Mouse (Mus musculus) layer of hippocampus, adult 11-12 months (tissue): ENCODE results near the gene Slitrk2.

ENCODE experiments used
- DNase-seq: peaks from one replicate; pipeline ENCODE4 v3.0.0; 2022; ENCODE audit warnings: low spot score

The Slitrk2 gene

GRCm38 (mm10) chrX:66648911-66649620, at the start of gene Slitrk2:
Gene Slitrk2 (plus strand): TSS chrX:66649318.
- peak; percentile 14 for DNase-seq

- no peak for DNase-seq
These were observed 43.6 kb upstream of the Slitrk2 start for GRCm38 (mm10) chrX:66605490-66605889.

GRCm38 (mm10) chrX:66652455-66653144, 3.5 kb downstream of the Slitrk2 start:
- peak; percentile 54 for DNase-seq

- peak; percentile 21 for DNase-seq
These were observed 8.2 kb downstream of the Slitrk2 start for GRCm38 (mm10) chrX:66657365-66657764.

- no peak for DNase-seq
These were observed 27.8 kb downstream of the Slitrk2 start for GRCm38 (mm10) chrX:66676959-66677358.

- DNase-seq = no peak
These were observed 29.5 kb downstream of the Slitrk2 start for GRCm38 (mm10) chrX:66678646-66679045.
